Mouse (Mus musculus): Measurements from ENCODE around the gene Tes. TPM values are rescaled to one million over a fixed set of nuclear protein-coding genes. Genes with fewer than 3 reads are reported as not detected.

The Tes gene
- polyA plus RNA-seq (2012; rRNA removed), result 20.4 and 21.5 TPM in 2 replicates

DNA sequence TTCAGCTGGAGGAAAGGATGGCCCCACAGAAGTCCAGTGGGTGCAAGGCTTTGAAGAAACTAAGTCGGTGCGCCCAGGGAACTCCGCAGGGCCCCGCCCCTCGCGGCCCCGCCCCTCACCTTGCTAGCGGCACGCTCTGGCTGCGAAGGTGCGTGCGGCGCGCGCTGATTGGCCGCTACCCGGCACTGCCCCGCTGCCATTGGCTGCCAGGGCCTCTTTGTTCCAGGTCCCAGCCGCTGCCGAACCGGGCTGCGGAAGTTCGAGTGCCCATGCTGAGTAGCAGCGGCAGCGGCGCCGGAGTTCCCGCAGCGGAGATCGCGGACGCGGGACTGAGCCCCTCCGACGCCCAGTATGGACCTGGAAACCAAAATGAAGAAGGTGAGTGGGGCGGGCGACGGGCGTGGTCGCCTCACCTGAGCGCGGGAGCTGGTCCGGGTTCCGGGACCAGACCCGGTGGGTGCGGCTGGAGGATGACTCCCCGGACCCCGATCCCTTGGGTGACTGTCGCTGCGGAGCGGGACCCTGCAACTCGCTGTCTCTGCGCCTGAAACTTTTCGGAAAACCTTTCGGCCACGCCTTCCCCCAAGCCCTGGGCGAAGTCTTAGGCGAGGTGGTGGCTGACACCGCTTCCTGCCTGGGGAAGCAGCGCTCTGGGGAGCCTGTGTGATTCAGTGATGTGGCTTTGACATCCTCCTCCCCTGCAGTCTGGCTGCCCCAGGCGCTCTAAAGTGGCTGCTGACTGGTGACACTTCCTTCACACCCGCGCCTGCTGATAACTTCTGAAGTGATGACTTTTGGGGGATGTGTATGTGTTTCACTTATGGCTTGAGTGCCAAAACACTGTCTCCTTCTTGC, at the start of gene Tes:
Tes (plus strand) TSS at position 214 of the 855 bp plus-strand sequence.
- under 1% methylated on average over 63 of the region's 63 CpGs for WGBS
- no peaks in the 10 kb centered on the region for H3K27me3 ChIP-seq (replicated peaks; ENCODE audit: control insufficient read depth, insufficient read depth, low read length)
- TF ChIP-seq CTCF (conservative IDR thresholded peaks at IDR 0.05; ENCODE audit: insufficient read depth, insufficient read length, low read depth, low read length), result no peak
- no peak for TF ChIP-seq POLR2A (IDR thresholded peaks at IDR 0.05; ENCODE audit: low read depth, low read length)
- H3K4me1 ChIP-seq (ENCODE audit: control insufficient read depth, insufficient read depth, low read length), result peaks cover 4% of the 10 kb centered on the region
- H3K27ac ChIP-seq (ENCODE audit: insufficient read depth, low read depth, low read length), result 0 out of 2 replicates have a peak within 1 kb of the TSS, but pooled peaks have one; percentile 24
- DNase-seq, result peak; percentile 94
- H3K36me3 ChIP-seq (ENCODE audit: control insufficient read depth, insufficient read depth, low read length), result no peaks in the 10 kb centered on the region
- peak within 1 kb of the TSS; percentile 69 for H3K4me3 ChIP-seq (ENCODE audit: insufficient read depth, low read depth, low read length)

DNA sequence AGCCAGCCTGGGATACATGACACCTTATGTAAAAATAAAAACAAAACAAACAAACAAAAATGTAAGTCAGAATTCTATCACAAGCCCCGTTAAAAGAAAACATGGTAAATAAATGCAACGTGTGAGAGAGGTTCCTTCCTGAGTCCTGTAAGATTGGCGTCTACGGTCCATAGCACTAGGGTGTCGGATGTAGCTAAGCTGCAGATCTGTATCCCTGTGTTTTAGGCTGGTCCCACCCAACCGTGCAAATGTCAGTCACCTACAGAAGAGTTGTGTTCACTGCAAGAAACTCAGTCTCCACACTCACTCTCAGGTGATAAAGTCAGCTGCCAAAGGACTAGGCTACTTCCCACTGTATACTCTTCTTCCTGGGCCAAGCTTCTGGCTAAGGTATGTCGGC, 39.1 kb upstream of the Tes start:
- DNase-seq, result no peak
- no peaks in the 10 kb centered on the region for H3K36me3 ChIP-seq (ENCODE audit: control insufficient read depth, insufficient read depth, low read length)
- WGBS, result 61% methylated on average over 7 of the region's 7 CpGs
- no peak for TF ChIP-seq CTCF (conservative IDR thresholded peaks at IDR 0.05; ENCODE audit: insufficient read depth, insufficient read length, low read depth, low read length)
- TF ChIP-seq POLR2A (IDR thresholded peaks at IDR 0.05; ENCODE audit: low read depth, low read length), result no peak
- no peaks in the 10 kb centered on the region for H3K4me1 ChIP-seq (ENCODE audit: control insufficient read depth, insufficient read depth, low read length)
- no peak overlapping the region for H3K27ac ChIP-seq (ENCODE audit: insufficient read depth, low read depth, low read length)
- H3K4me3 ChIP-seq (ENCODE audit: insufficient read depth, low read depth, low read length), result no peak overlapping the region
- H3K27me3 ChIP-seq (replicated peaks; ENCODE audit: control insufficient read depth, insufficient read depth, low read length), result no peaks in the 10 kb centered on the region

DNA sequence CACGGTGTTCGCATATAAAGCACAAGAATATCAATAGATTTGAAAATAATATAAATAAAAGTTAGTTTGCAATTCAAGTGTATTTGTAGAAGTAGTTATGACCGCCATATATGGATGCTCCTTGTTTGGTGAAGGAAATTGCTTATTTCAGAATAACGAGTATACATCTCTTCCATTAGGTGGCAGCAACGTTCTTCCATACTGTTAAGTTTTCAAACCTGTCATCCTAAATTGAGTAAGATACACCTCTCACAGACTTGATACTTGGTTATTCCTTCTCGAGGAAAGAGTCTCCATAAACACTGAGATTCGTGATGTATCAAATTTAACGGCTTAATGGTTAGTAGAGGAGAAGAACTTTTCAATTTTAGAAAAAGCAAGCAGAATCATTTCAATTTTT, 37.4 kb upstream of the Tes start:
- 13% methylated on average over 8 of the region's 8 CpGs for WGBS

GRCm38 (mm10) chr6:17028809-17029208, 36.1 kb upstream of the Tes start:
- Histone ChIP-seq H3K4me3 (ENCODE audit: insufficient read depth, low read depth, low read length) (no peak overlapping the region), H3K4me1 (ENCODE audit: control insufficient read depth, insufficient read depth, low read length) (0 out of 2 replicates have a peak, but pooled peaks cover 2% of the 10 kb centered on the region), H3K27me3 (replicated peaks; ENCODE audit: control insufficient read depth, insufficient read depth, low read length) (no peaks in the 10 kb centered on the region), H3K27ac (ENCODE audit: insufficient read depth, low read depth, low read length) (no peak overlapping the region), H3K36me3 (ENCODE audit: control insufficient read depth, insufficient read depth, low read length) (no peaks in the 10 kb centered on the region)
- TF ChIP-seq POLR2A (IDR thresholded peaks at IDR 0.05; ENCODE audit: low read depth, low read length) (no peak), CTCF (conservative IDR thresholded peaks at IDR 0.05; ENCODE audit: insufficient read depth, insufficient read length, low read depth, low read length) (no peak)
- WGBS, result 92% methylated on average over 8 of the region's 8 CpGs
- DNase-seq, result no peak

More for the DNA sequence above, 37.4 kb upstream of the Tes start:
- Histone ChIP-seq H3K4me1 (ENCODE audit: control insufficient read depth, insufficient read depth, low read length) (0 out of 2 replicates have a peak, but pooled peaks cover 2% of the 10 kb centered on the region), H3K4me3 (ENCODE audit: insufficient read depth, low read depth, low read length) (no peak overlapping the region), H3K27ac (ENCODE audit: insufficient read depth, low read depth, low read length) (no peak overlapping the region), H3K36me3 (ENCODE audit: control insufficient read depth, insufficient read depth, low read length) (no peaks in the 10 kb centered on the region), H3K27me3 (replicated peaks; ENCODE audit: control insufficient read depth, insufficient read depth, low read length) (no peaks in the 10 kb centered on the region)
- TF ChIP-seq POLR2A (IDR thresholded peaks at IDR 0.05; ENCODE audit: low read depth, low read length) (no peak), CTCF (conservative IDR thresholded peaks at IDR 0.05; ENCODE audit: insufficient read depth, insufficient read length, low read depth, low read length) (peak; percentile 53)
- DNase-seq, result peak; percentile 59

DNA sequence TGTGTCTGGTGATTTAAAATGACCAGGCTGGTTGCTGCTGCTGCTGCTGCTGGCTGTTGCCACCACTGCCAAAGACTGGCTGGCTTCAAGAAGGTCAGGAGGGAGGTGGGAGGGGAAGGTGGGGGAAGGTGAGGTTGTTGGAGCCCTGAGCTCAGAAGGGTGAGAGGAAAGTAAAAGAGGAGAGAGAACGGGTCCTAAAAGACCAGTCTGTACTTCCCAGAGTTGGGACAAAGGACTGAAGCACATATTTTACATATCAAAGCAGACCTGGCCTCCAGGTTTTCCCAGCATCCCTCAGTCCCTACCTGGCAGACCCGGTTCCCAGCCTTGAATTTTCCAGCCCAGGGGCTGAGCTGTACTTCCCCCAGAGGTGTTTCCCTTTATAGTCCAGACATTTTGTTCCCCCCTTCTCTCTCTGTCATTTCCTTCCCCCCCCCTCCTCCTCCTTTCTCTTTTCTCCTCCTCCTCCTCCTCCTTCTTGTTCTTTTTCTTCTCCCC, 32.7 kb upstream of the Tes start:
- H3K27ac ChIP-seq (ENCODE audit: insufficient read depth, low read depth, low read length), result no peak overlapping the region
- no peaks in the 10 kb centered on the region for H3K36me3 ChIP-seq (ENCODE audit: control insufficient read depth, insufficient read depth, low read length)
- DNase-seq, result peak; percentile 15
- 9% methylated on average over 2 of the region's 2 CpGs for WGBS
- H3K27me3 ChIP-seq (replicated peaks; ENCODE audit: control insufficient read depth, insufficient read depth, low read length), result no peaks in the 10 kb centered on the region
- no peak for TF ChIP-seq POLR2A (IDR thresholded peaks at IDR 0.05; ENCODE audit: low read depth, low read length)
- no peak for TF ChIP-seq CTCF (conservative IDR thresholded peaks at IDR 0.05; ENCODE audit: insufficient read depth, insufficient read length, low read depth, low read length)
- H3K4me1 ChIP-seq (ENCODE audit: control insufficient read depth, insufficient read depth, low read length), result 0 out of 2 replicates have a peak, but pooled peaks cover 2% of the 10 kb centered on the region
- H3K4me3 ChIP-seq (ENCODE audit: insufficient read depth, low read depth, low read length), result no peak overlapping the region

- 98% methylated on average over 2 of the region's 2 CpGs for WGBS
- no peak for TF ChIP-seq POLR2A (IDR thresholded peaks at IDR 0.05; ENCODE audit: low read depth, low read length)
- TF ChIP-seq CTCF (conservative IDR thresholded peaks at IDR 0.05; ENCODE audit: insufficient read depth, insufficient read length, low read depth, low read length), result no peak
- Histone ChIP-seq H3K36me3 (ENCODE audit: control insufficient read depth, insufficient read depth, low read length) (no peaks in the 10 kb centered on the region), H3K27ac (ENCODE audit: insufficient read depth, low read depth, low read length) (no peak overlapping the region), H3K4me1 (ENCODE audit: control insufficient read depth, insufficient read depth, low read length) (0 out of 2 replicates have a peak, but pooled peaks cover 2% of the 10 kb centered on the region), H3K27me3 (replicated peaks; ENCODE audit: control insufficient read depth, insufficient read depth, low read length) (no peaks in the 10 kb centered on the region), H3K4me3 (ENCODE audit: insufficient read depth, low read depth, low read length) (no peak overlapping the region)
- DNase-seq, result no peak
Observed at GRCm38 (mm10) chr6:17034095-17034494, 30.9 kb upstream of the Tes start.

DNA sequence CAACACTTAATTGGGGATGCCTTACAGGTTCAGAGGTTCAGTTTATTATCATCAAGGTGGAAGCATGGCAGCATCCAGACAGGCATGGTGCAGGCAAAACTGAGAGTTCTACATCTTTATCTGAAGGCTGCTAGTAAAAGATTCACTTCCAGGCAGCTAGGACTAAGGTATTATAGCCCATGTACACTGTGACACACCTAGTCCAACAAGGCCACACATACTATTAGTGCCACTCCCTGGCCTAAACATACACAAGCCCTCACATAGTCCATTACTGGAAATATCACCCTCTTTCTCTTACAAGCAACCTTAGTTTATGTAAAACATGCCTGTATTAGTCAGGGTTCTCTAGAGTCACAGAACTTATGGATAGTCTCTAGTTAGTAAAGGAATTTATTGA, 29.7 kb upstream of the Tes start:
- Histone ChIP-seq H3K4me1 (ENCODE audit: control insufficient read depth, insufficient read depth, low read length) (0 out of 2 replicates have a peak, but pooled peaks cover 2% of the 10 kb centered on the region), H3K36me3 (ENCODE audit: control insufficient read depth, insufficient read depth, low read length) (no peaks in the 10 kb centered on the region), H3K4me3 (ENCODE audit: insufficient read depth, low read depth, low read length) (no peak overlapping the region), H3K27me3 (replicated peaks; ENCODE audit: control insufficient read depth, insufficient read depth, low read length) (no peaks in the 10 kb centered on the region), H3K27ac (ENCODE audit: insufficient read depth, low read depth, low read length) (no peak overlapping the region)
- DNase-seq, result no peak
- no peak for TF ChIP-seq CTCF (conservative IDR thresholded peaks at IDR 0.05; ENCODE audit: insufficient read depth, insufficient read length, low read depth, low read length)

Data from kidney, adult 2 months (tissue).